Mouse (Mus musculus): Measurements from ENCODE around the gene Hddc3. TPM values are rescaled to one million over a fixed set of nuclear protein-coding genes. Genes with fewer than 3 reads are reported as not detected.

Gene Hddc3
- polyA plus RNA-seq, 2 experiments: 2.8 to 5.3 TPM

GRCm38 (mm10) chr7:80367232-80367631 lies 24.3 kb downstream of the Hddc3 start:
- 82% methylated on average over 7 of the region's 7 CpGs for WGBS (ENCODE audit: insufficient replicate concordance)
- H3K9ac ChIP-seq (replicated peaks): no peak overlapping the region
- H3K4me1 ChIP-seq (replicated peaks; ENCODE audit: control insufficient read depth in 2 of 2, insufficient read depth in 2 of 2, low read length in 1 of 2): peaks cover 0 to 7% of the 10 kb centered on the region in 2 experiments; a peak in 1 of 4 replicates
- H3K27me3 ChIP-seq (ENCODE audit: control insufficient read depth, insufficient read depth, low read length): peaks cover 21% of the 10 kb centered on the region
- TF ChIP-seq EP300 (IDR thresholded peaks at IDR 0.05; ENCODE audit: low read depth): no peak
- no peak for DNase-seq (ENCODE audit: low read depth in 3 of 3, low spot score in 3 of 3)
- H3K4me2 ChIP-seq (ENCODE audit: low read depth): no peak overlapping the region
- H3K27ac ChIP-seq: no peak overlapping the region
- no peaks in the 10 kb centered on the region for H3K9me3 ChIP-seq (ENCODE audit: control insufficient read depth, low read length)
- H3K36me3 ChIP-seq (replicated peaks; ENCODE audit: control insufficient read depth, insufficient read depth, low read depth): no peaks in the 10 kb centered on the region
- H3K4me3 ChIP-seq (ENCODE audit: insufficient read depth in 1 of 2, low read depth in 2 of 2, low read length in 2 of 2): no peak overlapping the region
- no peak for ATAC-seq (ENCODE audit: insufficient read depth)

DNA sequence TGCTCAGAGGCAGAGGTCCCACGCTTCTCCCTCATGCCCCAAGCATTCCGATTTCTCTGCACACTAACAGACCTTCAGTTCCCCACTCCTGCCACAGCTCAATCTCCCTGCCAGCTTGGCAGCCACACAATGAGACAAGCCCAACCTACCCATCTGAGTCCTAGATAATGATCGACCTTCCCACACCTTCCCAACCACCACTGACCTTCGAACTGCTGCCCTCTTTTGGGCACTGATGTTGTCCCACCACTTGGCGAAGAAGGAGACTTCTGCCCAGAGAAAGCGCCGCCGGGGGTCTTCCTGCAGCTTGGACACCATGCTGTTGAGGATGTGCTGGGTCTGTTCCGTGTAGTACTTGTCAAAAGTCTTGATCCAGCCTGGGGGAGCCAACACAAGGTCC lies 25.1 kb downstream of the Hddc3 start:
- Histone ChIP-seq H3K4me2 (ENCODE audit: low read depth) (no peak overlapping the region), H3K4me1 (replicated peaks; ENCODE audit: control insufficient read depth in 2 of 2, insufficient read depth in 2 of 2, low read length in 1 of 2) (peaks cover 0 to 7% of the 10 kb centered on the region in 2 experiments; a peak in 1 of 4 replicates), H3K36me3 (replicated peaks; ENCODE audit: control insufficient read depth, insufficient read depth, low read depth) (no peaks in the 10 kb centered on the region), H3K27ac (no peak overlapping the region), H3K9ac (replicated peaks) (no peak overlapping the region), H3K9me3 (ENCODE audit: control insufficient read depth, low read length) (no peaks in the 10 kb centered on the region), H3K27me3 (ENCODE audit: control insufficient read depth, insufficient read depth, low read length) (peaks cover 23% of the 10 kb centered on the region), H3K4me3 (ENCODE audit: insufficient read depth in 1 of 2, low read depth in 2 of 2, low read length in 2 of 2) (no peak overlapping the region)
- no peak for ATAC-seq (ENCODE audit: insufficient read depth)
- DNase-seq (ENCODE audit: low read depth in 3 of 3, low spot score in 3 of 3): no peak
- no peak for TF ChIP-seq CTCF (IDR thresholded peaks at IDR 0.05; ENCODE audit: low read depth)
- TF ChIP-seq EP300 (IDR thresholded peaks at IDR 0.05; ENCODE audit: low read depth): no peak
- WGBS (ENCODE audit: insufficient replicate concordance): 74% methylated on average over 9 of the region's 9 CpGs

DNA sequence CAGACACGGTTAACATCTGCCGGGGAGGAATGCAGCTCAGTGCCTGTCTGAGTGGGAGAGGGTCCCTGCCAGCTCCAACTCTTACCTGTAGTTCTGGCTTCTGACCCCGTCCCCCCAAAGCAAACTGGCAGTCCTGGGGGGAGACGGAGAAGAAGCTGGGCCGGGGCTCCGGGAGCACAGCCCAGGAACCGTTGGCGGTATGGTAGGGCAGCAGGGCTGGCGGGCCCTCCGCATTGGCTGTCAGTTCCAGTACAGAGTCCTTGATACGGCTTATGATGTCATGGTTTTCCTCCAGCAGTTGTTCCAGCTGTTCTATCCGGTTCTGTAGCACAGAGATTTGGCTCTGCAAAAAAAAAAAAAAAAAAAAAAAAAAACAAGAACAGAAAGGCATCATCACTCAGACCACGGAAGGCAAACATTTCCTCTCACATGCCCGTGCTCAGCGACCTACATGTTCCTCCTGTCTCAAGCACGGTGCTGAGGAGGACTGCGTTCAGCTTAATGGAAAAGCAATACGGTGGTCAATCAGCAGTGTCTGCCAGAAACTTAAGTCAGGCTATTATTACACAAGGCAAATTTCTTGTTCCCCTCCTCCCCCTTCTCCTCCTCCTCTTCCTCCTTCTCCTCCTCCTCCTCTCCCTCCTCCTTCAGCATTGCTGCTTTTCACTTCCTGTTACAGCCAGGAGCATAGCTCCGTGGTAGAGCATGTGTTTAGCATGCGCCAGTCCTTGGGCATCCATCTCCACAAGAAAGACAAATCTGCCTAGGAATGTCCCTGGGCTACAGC lies 25.9 kb downstream of the Hddc3 start:
- Histone ChIP-seq H3K36me3 (replicated peaks; ENCODE audit: control insufficient read depth, insufficient read depth, low read depth) (no peaks in the 10 kb centered on the region), H3K27me3 (ENCODE audit: control insufficient read depth, insufficient read depth, low read length) (peaks cover 23% of the 10 kb centered on the region), H3K4me2 (ENCODE audit: low read depth) (no peak overlapping the region), H3K4me1 (replicated peaks; ENCODE audit: control insufficient read depth in 2 of 2, insufficient read depth in 2 of 2, low read length in 1 of 2) (peaks cover 0 to 7% of the 10 kb centered on the region in 2 experiments; a peak in 1 of 4 replicates), H3K27ac (no peak overlapping the region), H3K9me3 (ENCODE audit: control insufficient read depth, low read length) (no peaks in the 10 kb centered on the region), H3K9ac (replicated peaks) (no peak overlapping the region), H3K4me3 (ENCODE audit: insufficient read depth in 1 of 2, low read depth in 2 of 2, low read length in 2 of 2) (no peak overlapping the region)
- ATAC-seq (ENCODE audit: insufficient read depth): no peak
- TF ChIP-seq EP300 (IDR thresholded peaks at IDR 0.05; ENCODE audit: low read depth) (no peak), CTCF (IDR thresholded peaks at IDR 0.05; ENCODE audit: low read depth) (no peak)
- WGBS (ENCODE audit: insufficient replicate concordance): 56% methylated on average over 20 of the region's 20 CpGs
- DNase-seq (ENCODE audit: low read depth in 3 of 3, low spot score in 3 of 3): no peak

DNA sequence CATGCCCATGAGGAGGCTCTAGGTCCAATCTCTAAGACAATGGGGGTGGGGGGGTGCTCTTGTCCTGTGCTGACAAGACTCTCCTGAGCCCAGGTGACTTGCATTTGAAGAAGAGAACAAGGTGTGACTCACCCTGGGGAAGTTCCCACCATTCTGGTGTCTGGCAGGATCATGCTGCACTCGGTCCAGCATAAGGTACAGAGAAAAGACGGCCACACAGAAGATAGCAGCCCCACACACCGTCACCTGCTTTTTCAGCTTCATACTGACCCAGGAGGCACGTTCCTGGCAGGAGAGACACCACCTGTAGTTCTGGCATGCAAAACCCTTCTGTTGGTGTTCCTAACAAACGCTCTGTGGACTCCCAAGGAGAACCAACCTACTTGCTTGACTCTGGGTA lies 26.6 kb downstream of the Hddc3 start:
- 47% methylated on average over 5 of the region's 5 CpGs for WGBS (ENCODE audit: insufficient replicate concordance)
- Histone ChIP-seq H3K27ac (no peak overlapping the region), H3K9ac (replicated peaks) (no peak overlapping the region), H3K4me2 (ENCODE audit: low read depth) (peak overlapping the region; percentile 71), H3K9me3 (ENCODE audit: control insufficient read depth, low read length) (no peaks in the 10 kb centered on the region), H3K36me3 (replicated peaks; ENCODE audit: control insufficient read depth, insufficient read depth, low read depth) (no peaks in the 10 kb centered on the region), H3K4me3 (ENCODE audit: insufficient read depth in 1 of 2, low read depth in 2 of 2, low read length in 2 of 2) (no peak overlapping the region), H3K27me3 (ENCODE audit: control insufficient read depth, insufficient read depth, low read length) (peaks cover 23% of the 10 kb centered on the region), H3K4me1 (replicated peaks; ENCODE audit: control insufficient read depth in 2 of 2, insufficient read depth in 2 of 2, low read length in 1 of 2) (peaks cover 0 to 7% of the 10 kb centered on the region in 2 experiments; a peak in 1 of 4 replicates)
- ATAC-seq (ENCODE audit: insufficient read depth) (no peak), DNase-seq (ENCODE audit: low read depth in 3 of 3, low spot score in 3 of 3) (no peak)
- TF ChIP-seq CTCF (IDR thresholded peaks at IDR 0.05; ENCODE audit: low read depth) (no peak), EP300 (IDR thresholded peaks at IDR 0.05; ENCODE audit: low read depth) (no peak)

DNA sequence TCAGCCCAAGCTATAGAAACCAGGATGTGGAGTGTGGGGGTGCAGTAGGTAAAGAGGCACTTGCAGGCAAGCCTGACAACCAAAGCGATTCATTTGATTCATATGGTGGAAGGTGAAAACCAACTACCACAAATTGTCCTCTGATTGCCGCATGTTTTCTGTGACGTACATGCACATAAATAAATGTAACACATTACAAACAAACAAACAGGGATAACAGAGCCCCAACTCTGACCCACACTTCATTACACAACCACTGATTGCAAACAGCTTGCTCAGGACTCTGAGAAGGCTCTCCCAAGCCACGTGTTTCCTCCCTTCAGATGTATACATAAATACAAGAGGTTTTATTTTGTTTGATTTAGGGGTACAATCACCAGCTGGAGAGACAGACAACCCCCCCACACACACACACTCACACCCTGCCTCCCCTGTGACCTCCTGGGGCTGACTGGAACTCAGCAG lies 27.1 kb downstream of the Hddc3 start:
- no peak overlapping the region for H3K27ac ChIP-seq
- no peak for DNase-seq (ENCODE audit: low read depth in 3 of 3, low spot score in 3 of 3)
- WGBS (ENCODE audit: insufficient replicate concordance): 35% methylated on average over 4 of the region's 4 CpGs

More for the DNA sequence above, 27.1 kb downstream of the Hddc3 start:
- no peak for ATAC-seq (ENCODE audit: insufficient read depth)
- peak overlapping the region; percentile 49 to 65; a peak in 3 of 4 replicates for H3K4me3 ChIP-seq (ENCODE audit: insufficient read depth in 1 of 2, low read depth in 2 of 2, low read length in 2 of 2)
- H3K9ac ChIP-seq (replicated peaks): no peak overlapping the region
- no peak for TF ChIP-seq EP300 (IDR thresholded peaks at IDR 0.05; ENCODE audit: low read depth)
- TF ChIP-seq CTCF (IDR thresholded peaks at IDR 0.05; ENCODE audit: low read depth): no peak
- H3K36me3 ChIP-seq (replicated peaks; ENCODE audit: control insufficient read depth, insufficient read depth, low read depth): no peaks in the 10 kb centered on the region
- no peaks in the 10 kb centered on the region for H3K9me3 ChIP-seq (ENCODE audit: control insufficient read depth, low read length)
- peaks cover 23% of the 10 kb centered on the region for H3K27me3 ChIP-seq (ENCODE audit: control insufficient read depth, insufficient read depth, low read length)
- peaks cover 0 to 7% of the 10 kb centered on the region in 2 experiments; a peak in 1 of 4 replicates for H3K4me1 ChIP-seq (replicated peaks; ENCODE audit: control insufficient read depth in 2 of 2, insufficient read depth in 2 of 2, low read length in 1 of 2)
- H3K4me2 ChIP-seq (ENCODE audit: low read depth): peak overlapping the region; percentile 71

All from liver, embryonic 14.5 days (tissue).